Mouse (Mus musculus) kidney, embryonic 15.5 days (tissue): Measurements from ENCODE around the gene Ankrd27. TPM values are rescaled to one million over a fixed set of nuclear protein-coding genes. Genes with fewer than 3 reads are reported as not detected.

Experiments
- ATAC-seq: fragments of 200-750 bp; cut with Nextera tagmentation; replicated peaks from 2 replicates; pipeline ENCODE4 v1.8.0; 2017; ENCODE audit warnings: moderate TSS enrichment; ENCODE audit not compliant: low FRiP score
- H3K27ac ChIP-seq: fragments of 300-500 bp; sonication (generic); 2 replicates; pipeline ENCODE4 v1.5.1; 2015; ENCODE audit warnings: mild to moderate bottlenecking, inconsistent platforms
- H3K27me3 ChIP-seq: fragments of 300-500 bp; sonication (generic); 2 replicates; pipeline ENCODE4 v1.6.1; 2015; ENCODE audit warnings: inconsistent platforms
- H3K36me3 ChIP-seq: fragments of 300-500 bp; sonication (generic); 2 replicates; pipeline ENCODE4 v1.6.1; 2015; ENCODE audit warnings: inconsistent platforms
- H3K4me1 ChIP-seq: fragments of 300-500 bp; sonication (generic); 2 replicates; pipeline ENCODE4 v1.6.1; 2015; ENCODE audit warnings: inconsistent platforms
- H3K4me2 ChIP-seq: fragments of 300-500 bp; sonication (generic); 2 replicates; pipeline ENCODE4 v1.6.1; 2015; ENCODE audit warnings: moderate library complexity, mild to moderate bottlenecking, inconsistent platforms
- H3K4me3 ChIP-seq: fragments of 300-500 bp; sonication (generic); replicated peaks from 2 replicates; pipeline ENCODE4 v1.5.1; 2015; ENCODE audit warnings: mild to moderate bottlenecking, inconsistent platforms
- H3K9ac ChIP-seq: fragments of 300-500 bp; sonication (generic); 2 replicates; pipeline ENCODE4 v1.6.1; 2015; ENCODE audit warnings: mild to moderate bottlenecking, inconsistent platforms
- H3K9me3 ChIP-seq: fragments of 300-500 bp; sonication (generic); replicated peaks from 2 replicates; pipeline ENCODE4 v1.6.1; 2016; ENCODE audit warnings: inconsistent platforms
- WGBS: fragments of 180-500 bp; shearing (Covaris S2); methylation state at CpG from one replicate; pipeline ENCODE4 v1.1.7; 2015; ENCODE audit warnings: mixed read lengths; 5-methylcytosine and 5-hydroxymethylcytosine counted together
- polyA plus RNA-seq: library from polyadenylated mRNA; unstranded; fragments of >200 nt; fragmentation: Nextera tagmentation; extraction: Ambion mirVana; gene quantifications from 2 replicates; pipeline ENCODE4 v1.2.1, GENCODE M21; 2015

Ankrd27 gene
- polyA plus RNA-seq, 1 experiment from 2014 or later: 34.3 TPM

DNA sequence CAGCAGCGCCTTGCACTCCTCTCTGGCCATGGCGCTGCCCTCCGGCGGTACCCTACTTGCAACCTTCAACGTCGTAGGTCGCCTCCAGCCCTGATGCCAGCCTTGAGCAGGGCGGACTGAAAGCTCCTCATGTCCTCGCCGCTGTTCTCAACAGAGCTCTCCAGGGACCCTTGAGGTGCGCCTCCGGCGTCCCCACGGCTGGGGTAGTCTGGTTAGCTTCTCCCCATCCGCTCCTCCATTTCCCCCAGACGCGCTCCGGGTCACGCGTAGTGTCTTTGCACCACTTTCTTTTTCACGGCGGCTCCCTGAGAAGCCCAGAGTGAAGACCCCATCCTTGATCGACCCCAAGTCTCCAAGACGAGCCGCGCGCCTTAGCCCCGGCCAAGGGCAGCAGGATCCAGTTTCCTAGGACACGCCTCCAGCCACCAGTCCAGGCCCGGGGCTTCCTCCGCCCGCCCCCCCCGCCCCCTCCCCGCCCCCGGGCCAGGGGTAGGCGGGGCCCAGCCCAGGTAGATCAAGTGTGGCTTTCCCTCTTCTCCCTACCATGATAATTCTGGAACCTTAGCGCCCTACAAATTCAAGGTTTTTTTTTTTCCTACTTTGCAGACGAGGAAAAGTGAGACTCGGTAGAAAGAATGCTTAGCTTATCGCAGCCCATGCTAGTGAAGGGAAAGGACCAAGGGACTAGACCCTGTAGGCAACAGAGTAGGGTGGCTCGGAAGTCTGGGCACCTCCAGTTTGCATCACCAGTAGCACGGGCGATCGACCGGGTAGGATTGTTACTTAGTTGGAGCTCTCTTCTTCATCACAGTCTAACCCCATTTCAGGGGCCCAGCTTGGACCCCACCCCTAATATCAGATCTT, 621 bp upstream of the Ankrd27 start, which contains the start of gene Rgs9bp:
TSS of gene Rgs9bp (minus strand) at position 392 of the 864 bp plus-strand sequence.
- Histone ChIP-seq H3K4me2 (peak within 1 kb of the TSS; percentile 92), H3K4me1 (peaks cover 27% of the 10 kb centered on the region), H3K27ac (peak within 1 kb of the TSS; percentile 90), H3K27me3 (peaks cover 46% of the 10 kb centered on the region), H3K9ac (peak within 1 kb of the TSS; percentile 84), H3K36me3 (no peaks in the 10 kb centered on the region), H3K9me3 (no peaks in the 10 kb centered on the region), H3K4me3 (peak within 1 kb of the TSS; percentile 92)
- peak; percentile 87 for ATAC-seq
- WGBS: under 1% methylated on average over 45 of the region's 45 CpGs

DNA sequence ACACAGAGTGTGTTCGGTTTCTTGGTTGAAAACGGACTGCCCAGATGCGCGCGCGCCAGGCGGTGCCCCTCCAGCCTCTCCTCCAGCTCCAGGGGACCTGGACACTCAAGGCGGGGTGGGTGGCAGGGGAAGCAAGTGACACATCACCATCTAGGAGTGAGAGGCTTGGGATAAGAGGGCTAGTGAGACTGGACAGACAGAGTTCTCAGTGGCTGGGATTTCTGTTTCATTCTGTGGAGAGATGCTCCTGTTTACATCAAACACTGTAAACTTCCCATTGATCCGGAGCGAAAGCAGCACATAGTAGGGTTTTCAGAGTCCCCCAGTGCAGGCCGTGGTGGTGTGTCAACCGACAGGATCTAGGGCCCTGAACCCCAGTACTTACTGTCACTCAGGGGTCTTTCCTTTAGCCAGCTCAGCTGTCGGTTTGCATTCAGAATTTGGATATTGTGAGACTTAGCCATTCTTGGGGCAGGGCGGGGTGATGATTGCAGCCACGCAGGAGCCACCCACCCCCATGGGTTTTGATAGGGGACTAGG, 932 bp downstream of the Ankrd27 start:
- Histone ChIP-seq H3K4me1 (peaks cover 27% of the 10 kb centered on the region), H3K9me3 (no peaks in the 10 kb centered on the region), H3K36me3 (peaks cover 5% of the 10 kb centered on the region), H3K4me2 (peak overlapping the region; percentile 92), H3K9ac (peak overlapping the region; percentile 84), H3K4me3 (peak overlapping the region; percentile 92), H3K27me3 (peaks cover 33% of the 10 kb centered on the region), H3K27ac (no peak overlapping the region; the same call in 1 of the 2 replicates)
- no peak for ATAC-seq
- 25% methylated on average over 15 of the region's 15 CpGs for WGBS

DNA sequence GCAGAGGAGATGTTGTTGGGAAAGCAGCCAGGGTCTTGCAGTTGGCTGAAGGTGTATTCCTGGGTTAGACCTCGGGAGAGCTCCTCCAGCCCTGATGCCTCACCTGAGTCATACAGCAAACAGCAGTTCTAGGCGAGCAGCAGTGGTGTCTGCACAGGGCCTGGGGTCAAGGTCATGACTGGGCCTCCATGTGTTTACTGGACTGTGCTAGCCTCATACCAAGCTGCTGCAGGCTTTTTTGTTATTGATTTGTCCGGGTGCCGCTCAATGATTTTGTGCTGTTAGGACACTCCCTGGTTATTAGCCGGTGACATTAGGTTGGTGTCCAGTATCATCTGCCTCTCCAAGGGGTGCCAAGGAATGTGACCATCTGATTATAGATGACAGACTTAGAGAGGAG, 1.7 kb downstream of the Ankrd27 start:
- Histone ChIP-seq H3K36me3 (peaks cover 12% of the 10 kb centered on the region), H3K9me3 (no peaks in the 10 kb centered on the region), H3K4me3 (no peak overlapping the region), H3K4me1 (peaks cover 27% of the 10 kb centered on the region), H3K27ac (no peak overlapping the region), H3K9ac (no peak overlapping the region), H3K4me2 (no peak overlapping the region), H3K27me3 (peaks cover 25% of the 10 kb centered on the region)
- 65% methylated on average over 5 of the region's 5 CpGs for whole genome bisulfite sequencing
- ATAC-seq: no peak

DNA sequence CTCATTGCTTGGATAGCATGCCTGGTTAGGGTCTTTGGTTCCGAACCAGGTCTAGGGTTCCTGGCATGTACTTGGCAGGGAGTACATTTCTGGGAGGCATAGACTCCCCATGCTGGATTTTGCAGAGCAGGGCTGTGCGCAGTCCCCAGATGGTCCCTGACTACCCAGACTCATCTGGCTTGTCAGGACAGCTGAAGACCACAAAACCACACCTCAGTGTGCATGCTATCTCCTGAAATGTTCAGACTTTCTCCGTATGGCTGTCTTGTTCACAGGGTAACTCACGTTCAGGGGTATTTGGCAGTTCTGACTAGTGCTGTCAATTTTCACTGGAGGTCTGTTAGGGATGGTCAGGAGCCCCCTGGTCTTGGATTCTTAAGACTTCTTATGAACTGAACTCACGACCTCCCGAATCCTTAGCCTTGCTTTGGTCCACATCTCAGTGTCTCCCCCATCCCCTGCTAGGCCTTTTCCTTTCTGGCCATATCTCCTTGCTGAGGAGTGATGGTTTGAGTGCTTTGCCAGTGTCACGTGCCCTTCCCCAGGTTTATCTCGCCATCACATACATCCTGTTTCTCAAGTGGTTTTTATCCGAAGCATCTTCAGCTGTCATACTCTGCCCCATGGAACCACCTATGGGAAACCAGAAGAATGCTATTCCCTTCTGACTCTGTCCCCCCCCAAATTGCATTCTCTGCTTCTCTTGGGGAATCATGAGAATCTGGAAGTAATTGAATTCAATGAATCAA, 2.8 kb downstream of the Ankrd27 start:
- H3K4me3 ChIP-seq: no peak overlapping the region
- peaks cover 23% of the 10 kb centered on the region for H3K36me3 ChIP-seq
- no peak overlapping the region for H3K9ac ChIP-seq
- peaks cover 14% of the 10 kb centered on the region for H3K27me3 ChIP-seq
- no peaks in the 10 kb centered on the region for H3K9me3 ChIP-seq
- no peak for ATAC-seq
- 84% methylated on average over 9 of the region's 9 CpGs for WGBS
- no peak overlapping the region for H3K4me2 ChIP-seq
- H3K27ac ChIP-seq: no peak overlapping the region
- peaks cover 27% of the 10 kb centered on the region for H3K4me1 ChIP-seq

DNA sequence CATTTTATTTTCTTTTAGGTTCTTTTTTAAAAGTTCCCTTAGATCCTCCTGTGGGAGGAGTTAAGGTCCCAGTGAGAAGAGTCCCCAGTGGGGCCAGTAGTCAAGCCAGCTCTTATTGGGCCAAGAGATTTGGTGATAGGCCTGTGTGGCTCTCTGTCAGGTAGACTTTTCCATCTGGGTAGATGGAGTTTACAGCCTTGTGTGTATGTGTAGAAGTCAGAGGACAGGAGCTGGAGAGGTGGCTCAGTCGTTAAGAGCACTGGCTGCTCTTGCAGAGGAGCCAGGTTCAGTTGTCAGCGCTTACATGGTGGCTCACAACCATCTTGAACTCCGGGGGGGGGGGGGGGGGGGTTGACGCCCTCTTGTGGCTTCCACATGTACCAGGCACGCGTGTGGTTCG, 3.4 kb downstream of the Ankrd27 start:
- no peaks in the 10 kb centered on the region for H3K9me3 ChIP-seq
- H3K4me3 ChIP-seq: no peak overlapping the region
- H3K36me3 ChIP-seq: peaks cover 27% of the 10 kb centered on the region
- H3K27ac ChIP-seq: no peak overlapping the region
- peaks cover 21% of the 10 kb centered on the region for H3K4me1 ChIP-seq
- ATAC-seq: no peak
- no peak overlapping the region for H3K9ac ChIP-seq
- peaks cover 8% of the 10 kb centered on the region for H3K27me3 ChIP-seq
- WGBS: 75% methylated on average over 7 of the region's 7 CpGs
- no peak overlapping the region for H3K4me2 ChIP-seq

DNA sequence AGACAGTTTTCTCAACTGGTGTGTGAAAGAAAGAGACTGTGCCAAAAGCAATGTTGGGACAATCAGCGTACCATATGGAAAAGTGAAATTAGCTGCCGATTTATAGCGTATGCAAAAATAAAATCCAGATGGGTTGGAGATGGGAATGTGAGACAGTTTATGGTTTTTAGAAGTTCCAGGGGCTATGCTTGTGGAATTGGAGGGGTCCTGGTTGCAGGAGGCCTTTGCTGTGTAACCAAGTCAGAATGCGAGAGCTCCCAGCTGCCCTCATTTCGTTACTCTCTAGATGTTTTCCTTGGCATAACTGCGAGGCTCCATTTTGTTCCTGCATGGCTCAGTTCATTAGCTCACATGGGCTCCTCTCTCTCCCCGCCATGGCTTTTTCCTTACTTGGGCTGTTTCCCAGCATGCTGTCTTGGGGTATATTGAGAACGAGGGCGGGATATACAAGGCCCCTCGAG, 4.7 kb downstream of the Ankrd27 start:
- H3K4me2 ChIP-seq: no peak overlapping the region
- H3K9me3 ChIP-seq: no peaks in the 10 kb centered on the region
- H3K4me3 ChIP-seq: no peak overlapping the region
- H3K36me3 ChIP-seq: peaks cover 39% of the 10 kb centered on the region
- no peak overlapping the region for H3K9ac ChIP-seq
- WGBS: 74% methylated on average over 10 of the region's 10 CpGs
- no peaks in the 10 kb centered on the region for H3K27me3 ChIP-seq
- peak overlapping the region; percentile 51; the same call in 1 of the 2 replicates for H3K27ac ChIP-seq
- no peak for ATAC-seq
- H3K4me1 ChIP-seq: peaks cover 13% of the 10 kb centered on the region

DNA sequence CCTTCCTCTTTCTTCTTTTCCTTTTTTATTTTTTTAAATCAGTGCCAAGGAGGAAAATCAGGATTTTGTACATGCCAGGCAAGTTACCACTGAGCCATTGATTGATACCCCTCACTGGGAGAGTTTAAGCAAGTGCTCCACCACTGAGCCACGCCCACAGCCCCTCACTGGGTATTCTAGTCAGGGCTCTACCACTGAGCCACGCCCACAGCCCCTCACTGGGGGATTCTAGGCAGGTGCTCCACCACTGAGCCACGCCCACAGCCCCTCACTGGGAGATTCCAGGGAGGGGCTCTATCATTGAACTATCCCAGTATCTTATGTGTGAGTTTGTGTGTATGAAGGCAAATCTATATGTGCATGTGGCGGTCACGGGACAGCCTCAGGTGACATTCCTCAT, 8.3 kb downstream of the Ankrd27 start:
- no peaks in the 10 kb centered on the region for H3K27me3 ChIP-seq
- no peak overlapping the region for H3K27ac ChIP-seq
- H3K4me2 ChIP-seq: no peak overlapping the region
- peaks cover 52% of the 10 kb centered on the region for H3K36me3 ChIP-seq
- H3K9ac ChIP-seq: no peak overlapping the region
- WGBS: 91% methylated on average over 5 of the region's 5 CpGs
- H3K4me1 ChIP-seq: no peaks in the 10 kb centered on the region
- ATAC-seq: no peak
- H3K4me3 ChIP-seq: no peak overlapping the region
- H3K9me3 ChIP-seq: no peaks in the 10 kb centered on the region

DNA sequence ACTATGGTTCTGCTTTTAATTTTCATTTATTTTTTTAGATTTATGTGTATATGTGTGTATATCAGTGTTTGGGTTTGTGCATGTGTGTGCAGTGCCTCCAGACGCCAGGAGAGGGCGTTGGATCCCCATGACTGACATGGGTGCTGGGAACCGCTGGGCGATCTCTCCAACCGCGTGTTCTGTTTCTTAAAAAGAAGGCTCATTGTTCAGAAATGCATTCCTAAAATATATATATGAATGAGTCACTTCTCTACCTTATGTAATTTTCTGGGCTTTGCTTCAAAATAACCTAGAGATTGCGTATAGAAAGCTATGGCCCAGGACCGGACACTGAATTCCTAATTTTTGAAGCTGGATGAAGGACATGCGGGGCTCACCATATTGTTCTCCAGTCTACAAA, 13.4 kb downstream of the Ankrd27 start:
- Histone ChIP-seq H3K9ac (no peak overlapping the region), H3K36me3 (peaks cover 58% of the 10 kb centered on the region), H3K4me1 (no peaks in the 10 kb centered on the region), H3K27ac (no peak overlapping the region), H3K9me3 (no peaks in the 10 kb centered on the region), H3K27me3 (no peaks in the 10 kb centered on the region), H3K4me3 (no peak overlapping the region), H3K4me2 (no peak overlapping the region)
- WGBS: 92% methylated on average over 9 of the region's 9 CpGs
- no peak for ATAC-seq

DNA sequence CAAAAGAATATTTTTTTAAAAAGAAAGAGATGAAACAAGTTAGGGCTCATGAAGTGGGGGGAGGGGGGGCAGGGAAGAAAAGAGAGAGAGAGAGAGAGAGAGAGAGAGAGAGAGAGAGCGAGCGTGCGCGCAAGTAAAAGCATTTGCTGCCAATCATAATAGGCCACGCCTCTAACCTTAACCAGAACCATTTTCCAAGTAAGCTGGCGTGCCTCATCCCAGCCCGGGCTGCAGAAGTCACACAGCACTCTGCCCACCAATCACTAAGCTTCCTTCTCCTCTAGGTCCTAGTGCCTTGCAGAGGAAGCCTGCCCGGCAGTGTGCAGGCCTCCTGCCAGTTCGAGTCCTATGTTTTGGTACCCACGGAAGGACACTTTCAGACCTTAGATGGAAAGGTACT, 14.0 kb downstream of the Ankrd27 start:
- Histone ChIP-seq H3K4me2 (no peak overlapping the region), H3K27me3 (no peaks in the 10 kb centered on the region), H3K9me3 (no peaks in the 10 kb centered on the region), H3K4me3 (no peak overlapping the region), H3K9ac (no peak overlapping the region), H3K27ac (no peak overlapping the region), H3K36me3 (peaks cover 58% of the 10 kb centered on the region), H3K4me1 (no peaks in the 10 kb centered on the region)
- 95% methylated on average over 10 of the region's 10 CpGs for WGBS
- no peak for ATAC-seq

DNA sequence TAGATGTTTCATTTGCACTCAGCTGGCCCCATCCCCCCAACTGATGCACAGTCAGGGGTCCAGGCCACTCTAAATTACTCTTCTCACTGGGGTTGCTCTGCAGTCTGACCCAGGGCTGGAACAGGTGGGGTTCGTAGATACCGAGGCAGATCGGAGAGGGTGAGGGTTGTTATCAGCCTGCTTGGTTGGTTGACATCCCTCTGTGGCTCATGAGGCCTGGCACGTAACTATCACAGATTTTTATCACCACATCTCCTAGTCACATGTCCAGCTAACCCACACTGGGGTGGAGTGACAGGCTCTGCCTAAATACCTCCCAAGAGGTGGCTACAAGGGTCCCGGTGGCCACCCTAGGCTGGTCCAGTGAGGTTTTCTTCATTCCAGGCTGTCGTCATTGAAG, 15.1 kb downstream of the Ankrd27 start:
- peaks cover 52% of the 10 kb centered on the region for H3K36me3 ChIP-seq
- WGBS: 92% methylated on average over 6 of the region's 6 CpGs
- no peaks in the 10 kb centered on the region for H3K4me1 ChIP-seq
- ATAC-seq: no peak
- H3K9ac ChIP-seq: no peak overlapping the region
- no peak overlapping the region for H3K27ac ChIP-seq
- no peaks in the 10 kb centered on the region for H3K27me3 ChIP-seq
- H3K4me3 ChIP-seq: no peak overlapping the region
- H3K9me3 ChIP-seq: no peaks in the 10 kb centered on the region
- H3K4me2 ChIP-seq: no peak overlapping the region

DNA sequence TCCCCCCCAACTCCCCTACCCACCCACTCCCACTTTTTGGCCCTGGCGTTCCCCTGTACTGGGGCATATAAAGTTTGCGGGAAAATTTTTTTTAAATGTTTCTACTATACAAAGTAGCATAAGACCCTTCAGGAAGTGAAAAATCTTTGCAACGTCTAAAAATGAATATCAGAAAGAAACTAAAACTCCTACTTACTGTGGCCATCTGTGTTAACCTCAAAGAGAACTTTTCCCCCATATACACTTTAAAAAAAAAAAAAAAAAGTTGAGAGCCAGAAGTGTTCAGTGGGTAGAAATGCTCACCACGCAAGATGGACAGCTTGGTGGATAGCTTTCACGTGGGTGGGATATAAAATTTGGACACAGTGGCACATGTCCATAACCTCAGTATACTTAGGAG, 16.7 kb downstream of the Ankrd27 start:
- Histone ChIP-seq H3K9ac (no peak overlapping the region), H3K9me3 (no peaks in the 10 kb centered on the region), H3K27me3 (no peaks in the 10 kb centered on the region), H3K36me3 (peaks cover 58% of the 10 kb centered on the region), H3K27ac (no peak overlapping the region), H3K4me3 (no peak overlapping the region), H3K4me2 (no peak overlapping the region), H3K4me1 (no peaks in the 10 kb centered on the region)
- ATAC-seq: no peak
- 97% methylated on average over 5 of the region's 5 CpGs for WGBS

DNA sequence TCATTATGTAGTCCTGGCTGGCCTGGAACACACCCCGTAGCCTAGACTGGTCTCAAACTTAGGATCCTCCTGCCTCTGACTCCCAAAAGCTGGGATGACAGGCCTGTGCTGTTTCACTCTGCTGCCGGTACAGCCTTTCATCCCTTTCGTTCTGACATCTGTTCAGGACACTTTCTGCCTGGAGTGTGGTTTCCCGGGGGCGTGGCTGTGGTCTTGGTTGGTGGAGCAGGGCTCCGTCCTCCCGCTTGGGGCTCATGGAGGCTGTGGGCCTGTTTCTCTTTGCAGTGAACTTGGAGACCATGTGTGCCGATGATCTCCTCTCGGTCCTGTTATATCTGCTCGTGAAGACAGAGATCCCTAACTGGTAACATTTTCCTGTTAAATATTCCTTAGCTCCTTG, 20.8 kb downstream of the Ankrd27 start:
- no peak for ATAC-seq
- Histone ChIP-seq H3K27me3 (no peaks in the 10 kb centered on the region), H3K4me3 (no peak overlapping the region), H3K4me2 (no peak overlapping the region), H3K36me3 (peaks cover 82% of the 10 kb centered on the region), H3K27ac (no peak overlapping the region), H3K9me3 (no peaks in the 10 kb centered on the region), H3K4me1 (no peaks in the 10 kb centered on the region), H3K9ac (no peak overlapping the region)
- 83% methylated on average over 10 of the region's 10 CpGs for WGBS
